Mouse (Mus musculus) bone marrow, adult 2 months (tissue): ENCODE results near the gene Gins1.

Source experiments
- CTCF ChIP-seq: fragments of 200-500 bp; IDR thresholded peaks from 2 replicates; pipeline ENCODE4 v1.5.1; 2011; ENCODE audit warnings: low read length, control low read depth; ENCODE audit not compliant: control insufficient read depth, insufficient read depth
- POLR2A ChIP-seq: fragments of 200-500 bp; IDR thresholded peaks from 2 replicates; pipeline ENCODE4 v1.6.1; 2011; ENCODE audit warnings: low read depth, mild to moderate bottlenecking, control low read depth, low read length, borderline replicate concordance; ENCODE audit not compliant: control insufficient read depth

DNA sequence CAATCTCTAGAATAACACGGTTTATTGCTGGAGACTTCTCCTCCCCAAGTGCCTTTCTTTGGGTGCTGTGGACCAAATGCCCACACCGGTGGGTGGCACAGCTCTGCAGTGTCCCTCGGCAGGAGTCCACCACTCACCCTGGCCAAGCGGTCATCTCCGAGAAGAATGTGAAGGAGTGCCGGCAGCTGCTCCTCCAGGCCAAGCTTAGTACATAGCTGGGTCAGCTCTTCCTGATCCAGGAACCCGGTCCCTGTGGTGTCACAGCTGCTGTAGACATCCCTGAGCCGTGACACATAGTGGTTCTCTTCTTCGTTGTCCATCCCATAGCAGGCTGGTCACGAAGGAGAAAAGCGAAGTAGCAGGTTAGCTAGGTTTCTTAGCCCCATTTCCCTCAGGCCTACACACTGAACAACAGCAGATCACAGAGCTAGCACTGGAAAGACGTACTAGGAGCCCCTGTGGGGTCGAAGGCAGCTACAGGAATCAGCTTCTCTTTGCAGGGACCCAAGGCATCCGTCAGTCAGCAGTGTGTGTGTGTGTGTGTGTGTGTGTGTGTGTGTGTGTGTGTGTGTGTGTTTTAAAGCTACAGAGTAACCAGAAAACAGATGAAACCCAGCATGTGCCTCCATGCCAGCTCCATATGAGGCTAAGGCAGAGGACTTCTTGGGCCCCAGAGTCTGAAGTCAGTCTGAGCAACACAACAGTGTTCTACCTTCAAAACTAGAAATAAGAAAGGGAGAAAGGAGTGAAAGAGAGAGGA, 74.8 kb downstream of the Gins1 start:
- TF ChIP-seq CTCF = no peak
- no peak for TF ChIP-seq POLR2A
